Mouse (Mus musculus): Measurements from ENCODE around the gene Ank2.

DNA sequence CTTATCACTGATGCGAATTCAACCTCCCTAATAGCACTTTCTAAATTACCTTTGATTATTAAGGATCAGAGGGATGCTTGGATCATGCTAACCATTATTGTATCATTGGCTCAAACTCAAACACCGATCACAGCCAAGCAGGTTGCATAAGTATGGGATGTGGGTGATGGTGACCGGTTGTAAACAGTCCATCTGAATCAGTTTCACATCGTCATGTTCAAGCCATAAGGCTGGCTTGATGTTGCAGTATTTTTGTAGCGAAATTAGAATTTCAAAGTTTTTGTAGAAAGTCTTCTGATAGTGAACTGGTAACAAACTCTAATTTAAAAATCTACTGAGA is 310.4 kb downstream of the Ank2 start:
- TF ChIP-seq CTCF (IDR thresholded peaks at IDR 0.05; ENCODE audit: low read depth, low read length) (no peak), TAL1 (conservative IDR thresholded peaks at IDR 0.05; ENCODE audit: low read depth, low read length) (no peak), GATA1 (IDR thresholded peaks at IDR 0.05; ENCODE audit: borderline replicate concordance, low read length) (no peak), GATA2 (IDR thresholded peaks at IDR 0.05; ENCODE audit: borderline replicate concordance, low read depth, low read length) (no peak)

Measured in G1E (cell line).